Mouse (Mus musculus): ENCODE results near the gene Gm33543.

Gene Gm33543

DNA sequence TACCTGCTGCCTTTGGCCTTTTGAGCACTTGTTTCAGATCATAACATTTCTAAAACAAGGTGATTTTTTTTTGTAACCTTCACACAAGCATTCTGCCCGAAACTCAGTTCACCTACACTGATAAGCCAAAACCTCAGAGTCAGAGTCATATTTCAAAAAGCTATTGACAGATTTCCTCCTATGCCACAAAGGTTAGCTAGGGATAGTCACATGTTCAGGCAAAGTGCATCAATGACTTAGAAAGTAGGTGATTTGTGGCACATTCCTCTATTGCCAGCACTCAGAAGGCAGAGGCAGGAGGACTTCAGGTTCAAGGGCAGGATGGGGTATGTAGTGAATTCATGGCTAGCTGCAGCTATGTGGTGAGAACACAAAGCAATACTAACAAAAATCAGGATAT lies 65.7 kb downstream of the Gm33543 start:
- no peak for DNase-seq

GRCm38 (mm10) chr10:95774856-95775255 lies 67.9 kb downstream of the Gm33543 start:
- DNase-seq, result no peak

DNA sequence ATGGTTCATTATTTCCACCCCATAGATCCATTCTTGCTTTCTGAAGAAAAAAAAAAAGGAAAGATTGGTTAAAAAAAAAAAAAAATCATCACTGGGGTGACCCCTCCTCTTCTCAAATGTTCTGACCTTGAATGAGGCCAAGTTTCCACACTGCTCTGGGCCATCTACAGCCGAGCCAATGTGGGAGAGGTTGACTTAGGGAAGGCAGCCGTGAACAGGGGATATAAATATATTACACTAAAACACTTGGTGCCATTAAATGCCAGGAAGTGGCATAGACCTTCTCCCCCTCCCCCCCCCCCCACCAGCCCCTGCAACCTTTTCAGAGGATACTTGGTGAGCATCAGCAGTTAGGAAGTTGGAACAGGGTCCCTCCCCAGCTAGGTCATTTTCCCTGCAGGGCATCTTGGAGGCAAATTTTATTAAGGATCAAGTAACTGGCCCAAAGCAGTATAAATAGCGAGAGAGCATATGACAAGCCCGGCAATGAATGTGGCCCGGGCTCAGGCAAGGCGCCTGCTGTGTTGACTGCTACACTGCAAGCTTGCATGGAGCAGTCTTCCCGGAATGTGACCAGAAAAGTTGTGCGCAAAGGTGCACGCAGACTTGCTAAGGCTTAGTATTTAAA lies 68.6 kb downstream of the Gm33543 start:
- peak; percentile 74 for DNase-seq
